Mouse (Mus musculus) cortical plate, adult 2 months (tissue): ENCODE results near the gene Hif3a.

Experiments
- CTCF ChIP-seq: fragments of 200-500 bp; IDR thresholded peaks from 2 replicates; pipeline ENCODE4 v1.5.1; 2011; ENCODE audit warnings: mild to moderate bottlenecking, control low read depth, low read length; ENCODE audit not compliant: insufficient read depth; ENCODE audit errors: extremely low read depth
- POLR2A ChIP-seq: fragments of 200-500 bp; IDR thresholded peaks from 2 replicates; pipeline ENCODE4 v1.6.1; 2011; ENCODE audit warnings: mild to moderate bottlenecking, low read length, control low read depth; ENCODE audit not compliant: insufficient read depth; ENCODE audit errors: extremely low read depth

- TF ChIP-seq CTCF (no peak), POLR2A (no peak)
Observed at GRCm38 (mm10) chr7:17056601-17057523, 5.4 kb downstream of the Hif3a start.
